Mouse (Mus musculus): ENCODE measurements around the gene Adamts20. TPM values are rescaled to one million over a fixed set of nuclear protein-coding genes. Genes with fewer than 3 reads are reported as not detected.

Adamts20 gene
- polyA plus RNA-seq, 1 experiment from 2014 or later, result 13.8 TPM

Other genes starting within 250 kb of the Adamts20 start
- 10.3 and 10.6 TPM in 2 replicates for gene Pus7l, start 78.1 kb upstream of the Adamts20 start, polyA plus RNA-seq (2015; fragmentation: Nextera tagmentation; extraction: Ambion mirVana)
- gene Irak4, start 78.2 kb upstream of the Adamts20 start, polyA plus RNA-seq (2015; fragmentation: Nextera tagmentation; extraction: Ambion mirVana), result 5.0 and 6.1 TPM in 2 replicates
- gene Twf1, start 124.5 kb upstream of the Adamts20 start, polyA plus RNA-seq (2015; fragmentation: Nextera tagmentation; extraction: Ambion mirVana), result 72.8 and 76.9 TPM in 2 replicates
- gene Tmem117, start 163.8 kb upstream of the Adamts20 start, polyA plus RNA-seq (2015; fragmentation: Nextera tagmentation; extraction: Ambion mirVana), result 4.9 and 5.0 TPM in 2 replicates

All from embryonic facial prominence, embryonic 13.5 days (tissue).